Mouse (Mus musculus): ENCODE data around the gene Cacng5.

GRCm38 (mm10) chr11:107936929-107937328 is 22.1 kb upstream of the Cacng5 start:
- TF ChIP-seq CTCF (IDR thresholded peaks at IDR 0.05; ENCODE audit: low read depth) (no peak), EP300 (IDR thresholded peaks at IDR 0.05; ENCODE audit: low read depth) (no peak)

All from liver, postnatal 0 days (tissue).